Mouse (Mus musculus) induced T-regulatory cell, adult 2 months (primary cell): ENCODE results near the gene Hoxa9.

Source experiments
- DNase-seq: peaks from one replicate; pipeline ENCODE4 v3.0.0-alpha.2; 2012; ENCODE audit warnings: low read depth

The Hoxa9 gene

DNA sequence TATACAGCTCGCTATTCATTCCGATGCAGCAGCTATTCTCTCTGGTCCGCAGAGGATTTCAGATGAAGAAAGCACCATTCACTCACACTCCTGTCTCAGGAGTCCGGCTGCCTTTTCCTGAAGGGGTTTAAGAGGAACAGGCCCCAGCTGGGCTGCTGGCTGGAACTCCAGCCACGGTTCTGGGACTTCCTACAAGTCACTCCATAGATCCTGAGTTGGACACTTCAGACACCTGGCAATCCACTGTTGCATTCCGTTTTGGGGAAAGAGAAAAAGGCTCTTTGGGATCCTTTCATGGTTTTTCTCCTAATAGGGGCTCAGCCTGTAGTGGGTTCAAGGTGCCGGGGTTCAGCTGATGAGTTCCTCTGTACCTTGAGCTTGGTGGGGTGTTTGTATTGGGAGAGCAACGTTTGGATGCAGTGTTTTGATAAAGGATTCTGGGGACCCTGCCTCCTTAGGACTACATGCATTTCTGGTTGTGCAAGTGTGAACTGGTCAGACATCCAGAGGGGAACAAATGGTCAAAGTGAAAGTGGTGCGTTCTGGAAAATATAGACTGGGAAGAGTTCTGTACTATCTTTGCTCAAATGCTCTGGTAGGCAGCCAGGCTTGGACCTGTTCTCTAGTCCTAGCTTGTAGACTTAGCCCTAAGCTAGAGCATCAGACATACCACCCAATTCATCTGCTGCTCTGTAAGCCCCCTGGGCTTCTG lies 31.0 kb upstream of the Hoxa9 start:
- peak; percentile 20 for DNase-seq

GRCm38 (mm10) chr6:52260654-52261575 lies 30.0 kb upstream of the Hoxa9 start, which contains the start of gene Hoxa13:
Hoxa13 (minus strand) TSS chr6:52260880.
- peak; percentile 44 for DNase-seq

DNA sequence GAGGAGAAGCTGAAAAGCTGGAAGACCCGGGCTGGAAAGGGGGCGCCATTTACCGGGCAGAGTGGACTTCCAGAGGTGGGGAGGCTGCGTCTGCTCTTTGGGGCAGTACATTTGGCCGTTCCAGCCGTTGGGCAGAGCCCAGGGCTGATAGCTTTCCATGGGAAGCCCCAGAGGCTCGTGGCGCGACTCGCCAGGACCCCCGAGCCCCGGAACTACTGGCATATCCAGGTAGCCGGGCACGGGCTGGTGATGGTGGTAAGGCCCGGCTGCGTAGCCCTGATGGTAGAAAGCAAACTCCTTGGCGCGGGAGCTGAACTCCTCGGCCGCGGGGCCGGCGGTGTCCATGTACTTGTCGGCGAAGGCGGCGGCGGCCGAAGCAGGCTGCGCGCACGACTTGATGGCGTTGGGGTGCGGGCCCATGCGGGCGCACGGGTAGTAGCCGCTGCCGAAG lies 28.9 kb upstream of the Hoxa9 start:
- peak; percentile 36 for DNase-seq

DNA sequence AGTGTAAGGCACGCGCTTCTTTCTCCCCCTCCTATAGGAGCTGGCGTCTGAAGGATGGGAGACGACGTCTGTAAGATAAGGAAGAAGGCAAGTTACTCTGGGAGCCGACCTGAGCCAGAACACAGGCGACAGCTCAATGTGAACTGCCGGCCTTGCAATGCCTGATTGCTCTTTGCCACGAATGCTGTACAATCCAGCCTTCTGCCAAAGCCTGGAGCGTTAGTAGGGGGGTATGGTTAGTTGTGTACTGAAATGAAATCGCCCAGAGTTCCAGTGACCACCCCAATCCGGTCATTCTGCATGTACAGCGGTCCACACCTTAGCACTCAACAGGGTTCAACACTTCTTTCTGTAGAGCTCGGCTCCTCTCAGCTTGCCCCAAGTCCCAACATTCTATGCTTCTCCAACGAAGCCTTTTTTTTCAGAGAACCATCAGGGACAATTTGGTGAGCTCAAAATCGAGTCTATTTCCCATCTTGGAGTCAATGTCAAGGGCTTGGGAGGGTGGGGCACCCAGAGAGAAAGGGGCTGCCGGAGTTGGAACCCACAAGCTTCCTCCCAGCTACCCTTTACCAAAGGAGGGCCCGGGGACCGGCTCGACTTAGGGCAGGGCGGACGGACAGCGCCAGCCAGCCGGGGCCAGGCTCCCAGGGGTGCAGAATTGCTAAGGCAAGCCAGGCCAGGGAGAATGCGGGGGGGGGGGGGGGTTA lies 28.3 kb upstream of the Hoxa9 start:
- peak; percentile 38 for DNase-seq

GRCm38 (mm10) chr6:52256956-52257355 lies 26.1 kb upstream of the Hoxa9 start:
- DNase-seq = peak; percentile 89

DNA sequence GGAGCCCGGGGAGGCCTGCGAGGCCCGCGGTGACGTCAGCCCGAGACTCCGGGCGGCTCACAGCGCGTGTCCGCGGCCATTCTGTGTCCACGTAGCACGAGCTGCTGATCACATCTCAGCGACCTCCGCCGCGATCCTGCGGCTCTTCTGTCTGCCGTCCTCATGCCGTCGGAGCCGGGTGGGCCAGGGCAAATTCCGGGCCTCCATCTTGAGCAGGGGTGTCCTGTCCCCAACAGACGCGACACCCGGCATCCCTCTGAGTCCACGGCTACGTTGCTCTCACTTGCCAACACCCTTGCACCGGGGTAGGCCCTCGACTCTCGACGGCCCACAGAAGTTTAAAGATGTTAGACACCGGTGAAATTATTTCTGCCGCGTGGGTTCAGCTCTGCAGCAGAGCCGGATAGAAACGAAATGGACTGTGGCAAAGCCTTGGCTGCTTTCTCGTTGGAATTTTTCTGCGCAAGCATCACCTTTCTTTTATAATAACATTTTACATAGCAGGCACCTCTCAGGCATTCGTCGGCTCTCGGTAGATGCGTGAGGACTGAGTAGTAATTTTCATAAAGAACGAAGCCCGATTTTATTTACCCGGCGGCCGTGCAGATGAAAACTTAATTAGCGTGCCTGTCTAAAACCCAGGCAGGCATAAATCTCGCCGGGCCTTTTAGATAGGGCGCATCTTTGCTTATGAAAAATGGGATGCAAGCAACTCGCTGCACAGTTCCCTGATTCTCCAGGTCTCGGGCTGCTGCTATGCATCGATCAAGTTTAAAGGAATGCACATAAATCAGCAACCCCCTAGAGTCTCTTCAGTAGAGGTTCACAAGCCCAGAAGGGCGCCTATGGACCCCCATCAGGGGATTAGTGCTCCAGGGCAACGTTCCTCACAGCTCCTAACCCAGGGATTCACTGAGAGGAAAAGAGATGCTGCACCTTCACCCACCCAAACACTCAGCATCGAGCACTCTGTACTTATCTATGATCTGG lies 22.9 kb upstream of the Hoxa9 start:
- DNase-seq = peak; percentile 46

DNA sequence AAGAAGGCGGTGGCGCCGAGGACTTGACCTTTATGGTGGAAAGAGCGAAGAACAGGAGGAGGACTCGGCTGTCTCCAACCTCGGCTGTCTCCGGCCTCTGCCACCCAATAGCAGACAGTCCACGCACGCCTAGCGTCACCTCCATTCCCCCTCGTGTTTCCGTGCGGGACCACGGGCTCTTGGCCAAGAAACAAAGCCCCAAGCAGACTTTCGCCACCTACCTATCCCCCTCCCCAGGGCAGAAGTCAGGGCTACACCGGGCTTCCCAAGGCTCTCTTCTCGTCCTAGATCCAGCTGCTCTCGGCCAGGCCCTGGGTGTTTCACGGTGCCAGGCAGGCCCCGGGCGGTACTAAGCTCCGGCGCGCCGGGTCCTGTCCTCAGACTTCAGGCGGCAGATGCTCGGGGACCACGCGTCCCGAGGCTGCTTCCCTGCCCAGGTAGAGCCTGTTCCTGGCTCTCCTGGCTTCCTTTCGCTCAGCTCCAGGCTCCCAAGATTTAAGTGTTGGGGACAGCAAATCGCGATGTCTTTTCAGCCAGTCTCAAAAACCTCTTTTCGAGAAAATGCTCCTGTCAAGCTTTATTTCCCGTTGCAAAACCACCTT lies 22.0 kb upstream of the Hoxa9 start:
- no peak for DNase-seq

DNA sequence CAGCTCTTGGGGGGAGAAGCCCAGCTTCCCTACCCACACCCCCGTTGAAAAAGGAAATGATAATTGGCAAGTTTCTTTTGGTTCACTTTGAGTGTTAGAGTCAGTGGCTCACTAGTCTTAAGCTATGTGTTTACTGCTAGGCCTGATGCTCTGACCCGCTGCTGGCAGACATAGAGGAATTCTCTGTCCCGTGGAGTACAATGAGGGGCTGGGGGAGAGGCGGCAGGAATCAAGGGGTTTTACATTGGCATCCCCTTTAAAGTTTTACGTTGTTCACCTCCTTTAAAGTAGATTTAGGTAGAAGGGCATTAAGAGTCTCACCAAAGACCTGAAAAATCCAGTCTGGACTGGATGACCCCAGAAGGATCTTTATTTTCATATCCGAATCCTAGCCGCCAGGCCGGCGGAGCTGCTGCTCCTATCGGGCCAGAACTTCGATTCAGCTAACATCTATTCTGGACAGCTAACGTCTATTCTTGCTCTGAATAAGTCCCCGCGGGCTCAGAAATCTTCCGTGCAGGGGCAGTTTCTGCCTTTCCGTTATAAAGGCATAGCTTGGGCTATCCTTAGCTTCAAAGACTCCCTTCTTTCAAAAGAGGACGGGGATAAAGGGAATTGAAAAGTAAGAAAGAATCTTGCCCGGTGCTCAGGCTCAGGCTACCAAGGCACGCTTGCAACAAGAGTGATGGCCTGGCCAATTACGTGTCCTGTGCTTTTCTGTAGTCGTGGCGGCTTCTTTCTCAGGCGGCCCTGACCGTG lies 21.3 kb upstream of the Hoxa9 start:
- DNase-seq = no peak

DNA sequence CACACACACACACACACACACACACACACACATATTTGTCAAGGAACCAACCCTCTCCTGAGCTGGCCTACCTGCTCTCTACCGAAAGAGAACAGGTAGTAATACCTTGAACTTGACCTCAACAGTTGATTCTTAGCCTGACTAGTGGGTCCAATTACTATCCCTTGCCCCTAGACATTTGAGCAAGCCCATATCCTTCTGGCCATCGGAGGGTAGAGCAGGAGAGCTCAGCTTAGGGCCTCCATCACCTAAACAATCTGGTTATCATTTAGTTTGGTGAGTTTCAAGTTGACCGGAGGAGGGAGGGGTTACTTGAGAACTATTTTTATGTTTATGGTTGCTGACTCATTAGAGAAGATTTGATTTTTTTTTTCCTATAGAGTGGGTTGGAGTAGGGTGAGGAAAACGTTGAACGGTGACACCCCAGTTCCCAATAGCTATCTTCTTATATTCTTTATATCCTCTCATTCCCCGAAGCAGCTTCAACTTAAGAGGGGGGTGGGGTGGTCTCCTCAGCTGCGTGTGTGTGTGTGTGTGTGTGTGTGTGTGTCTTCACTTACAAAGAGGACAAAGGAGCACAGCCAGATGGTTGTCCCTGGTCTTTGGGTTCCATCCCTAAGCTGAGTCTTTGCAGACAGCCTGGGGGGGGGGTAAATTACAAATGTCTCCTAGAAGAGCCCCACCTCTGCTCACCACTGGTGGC lies 20.4 kb upstream of the Hoxa9 start:
- no peak for DNase-seq

GRCm38 (mm10) chr6:52249826-52250225 lies 18.9 kb upstream of the Hoxa9 start:
- no peak for DNase-seq

DNA sequence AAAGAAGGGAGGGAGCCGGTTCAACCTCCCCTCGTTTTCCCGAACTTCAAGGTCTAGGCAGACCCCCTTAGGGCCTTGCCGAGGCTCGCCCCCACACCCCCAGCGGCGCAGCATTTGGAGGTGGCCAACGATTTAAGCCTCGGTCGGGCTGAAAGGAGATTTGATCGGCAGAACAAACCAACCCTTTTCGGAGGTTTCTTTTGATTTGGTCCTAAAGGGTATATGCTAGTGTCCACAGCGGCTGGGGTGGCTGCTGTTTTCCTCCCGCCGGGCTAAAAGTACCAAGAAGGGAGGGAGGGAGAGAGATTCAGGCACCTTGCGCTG lies 18.5 kb upstream of the Hoxa9 start:
- DNase-seq = no peak

DNA sequence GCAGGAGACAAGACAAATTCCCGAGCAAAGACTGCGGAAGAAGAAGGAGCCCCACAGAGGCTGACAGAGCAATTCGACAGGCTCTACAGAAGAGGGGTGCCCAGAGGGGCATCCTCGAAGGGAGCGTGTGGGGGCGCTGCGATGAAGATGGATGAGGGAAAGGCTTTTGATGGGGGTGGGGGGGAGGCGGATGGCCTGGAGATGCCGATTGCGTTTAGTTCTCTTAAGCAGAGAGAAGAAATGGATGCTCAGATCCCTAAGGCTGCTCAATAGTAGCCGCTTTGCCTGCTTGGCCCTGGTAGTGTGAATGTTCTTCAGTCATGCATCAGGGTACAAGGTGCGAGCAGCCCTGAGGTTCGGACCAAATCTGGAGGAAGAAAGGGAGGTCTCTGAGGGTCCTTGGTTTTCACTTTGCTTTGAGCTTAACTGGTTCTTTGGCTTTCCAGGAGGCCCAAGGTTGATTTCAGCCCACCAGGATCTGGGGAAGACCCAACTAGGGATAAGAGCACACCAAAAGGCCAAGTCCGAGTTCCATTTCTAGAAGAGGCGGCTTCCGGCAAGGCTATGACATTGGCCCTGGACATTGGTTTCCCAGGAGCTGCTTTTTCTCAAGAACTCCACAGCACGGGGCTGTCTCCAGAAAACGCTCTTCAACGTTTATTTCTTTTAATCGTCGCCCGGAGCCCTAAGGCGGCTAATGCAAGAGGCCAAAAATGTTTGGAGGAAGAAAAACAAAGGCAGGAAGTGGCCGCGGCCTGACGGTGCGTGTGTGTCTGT lies 17.9 kb upstream of the Hoxa9 start:
- no peak for DNase-seq

- DNase-seq = peak; percentile 19
These were observed 17.1 kb upstream of the Hoxa9 start for GRCm38 (mm10) chr6:52247766-52248637.

DNA sequence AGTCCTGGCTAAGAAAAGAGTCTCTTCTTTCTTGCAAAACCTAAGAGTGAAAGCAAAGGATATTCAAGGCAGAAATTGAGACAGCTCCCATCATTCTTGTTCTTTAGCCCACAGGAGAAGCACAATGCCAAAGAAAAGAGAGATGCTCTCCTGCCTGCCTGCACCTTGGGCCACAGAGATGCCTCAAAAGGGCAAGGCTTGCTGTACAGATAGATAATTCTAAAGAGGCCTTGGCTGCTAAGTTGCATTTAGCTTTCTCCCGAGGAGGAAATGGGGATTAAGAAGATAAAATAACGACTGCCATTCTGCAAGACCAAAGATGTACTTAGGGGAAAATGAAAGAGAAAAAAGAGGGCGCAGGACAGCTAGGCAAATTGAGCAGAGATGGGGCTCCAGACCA lies 16.0 kb upstream of the Hoxa9 start:
- DNase-seq = no peak

DNA sequence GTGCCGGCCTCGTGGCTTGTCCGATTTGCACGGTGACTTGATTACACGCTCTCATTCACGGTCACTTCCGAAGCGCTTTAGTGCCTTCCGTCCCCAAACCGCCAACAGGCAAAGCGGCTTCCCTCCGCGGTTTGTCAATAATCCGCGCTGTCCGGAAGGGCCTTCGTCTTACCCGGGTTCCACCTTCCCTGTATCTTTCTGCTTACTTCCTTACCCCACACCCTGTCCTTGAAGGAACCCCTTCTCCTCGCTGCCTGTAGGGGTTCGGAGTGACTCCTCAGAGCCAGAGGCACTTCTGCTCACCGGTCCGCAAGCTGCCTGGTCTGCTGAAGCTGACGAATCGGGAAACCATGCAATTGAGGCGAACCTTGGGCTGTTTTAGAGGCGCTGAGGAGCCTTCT lies 15.5 kb upstream of the Hoxa9 start:
- no peak for DNase-seq

GRCm38 (mm10) chr6:52245757-52246142 lies 14.9 kb upstream of the Hoxa9 start, which contains the start of gene Hoxa11:
Hoxa11 (minus strand) TSS chr6:52245810.
- no peak for DNase-seq

DNA sequence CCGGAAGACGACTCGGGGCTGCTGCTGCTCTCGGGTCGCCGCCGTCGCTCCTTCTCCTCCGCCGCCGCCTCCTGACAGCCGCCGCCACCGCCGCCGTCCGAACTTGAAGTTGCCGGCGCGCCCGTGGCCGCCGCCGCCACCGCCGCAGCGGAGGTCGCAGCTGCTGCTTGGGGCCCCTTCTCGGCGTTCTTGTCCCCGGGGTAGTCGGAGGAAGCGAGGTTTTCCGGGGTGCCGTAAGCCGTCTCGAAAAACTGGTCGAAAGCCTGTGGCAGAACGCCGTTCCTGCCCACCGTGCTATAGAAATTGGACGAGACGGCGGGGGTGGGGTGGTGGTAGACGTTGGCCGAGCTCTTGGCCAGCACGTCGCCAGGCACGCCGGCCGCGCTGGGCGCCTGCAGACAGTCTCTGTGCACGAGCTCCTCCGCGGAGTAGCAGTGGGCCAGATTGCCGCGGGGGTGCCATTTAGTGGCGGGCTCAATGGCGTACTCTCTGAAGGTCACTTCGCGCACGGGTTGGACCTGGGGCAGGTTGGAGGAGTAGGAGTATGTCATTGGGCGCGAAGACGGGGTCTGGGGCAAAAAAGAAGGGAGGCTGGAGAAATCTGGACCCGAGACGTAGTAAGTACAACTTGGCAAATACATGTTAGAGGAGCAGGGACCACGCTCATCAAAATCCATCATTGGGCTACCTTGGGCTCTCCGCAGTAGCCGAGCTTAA lies 14.3 kb upstream of the Hoxa9 start:
- no peak for DNase-seq
